Mouse (Mus musculus) ES-E14 (cell line): ENCODE data around the gene Pla2g6.

ENCODE experiments used
- CHD2 ChIP-seq: IDR thresholded peaks from 2 replicates; pipeline ENCODE4 v1.6.1; 2014; ENCODE audit warnings: mild to moderate bottlenecking, low read depth, low read length, inconsistent platforms
- HCFC1 ChIP-seq: IDR thresholded peaks from 2 replicates; pipeline ENCODE4 v1.6.1; 2012; ENCODE audit warnings: low read length, inconsistent platforms, borderline replicate concordance; ENCODE audit not compliant: insufficient read depth
- MAFK ChIP-seq: IDR thresholded peaks from 2 replicates; pipeline ENCODE4 v1.6.1; 2014; ENCODE audit warnings: mild to moderate bottlenecking, low read depth, low read length, inconsistent platforms; ENCODE audit not compliant: insufficient read depth

DNA sequence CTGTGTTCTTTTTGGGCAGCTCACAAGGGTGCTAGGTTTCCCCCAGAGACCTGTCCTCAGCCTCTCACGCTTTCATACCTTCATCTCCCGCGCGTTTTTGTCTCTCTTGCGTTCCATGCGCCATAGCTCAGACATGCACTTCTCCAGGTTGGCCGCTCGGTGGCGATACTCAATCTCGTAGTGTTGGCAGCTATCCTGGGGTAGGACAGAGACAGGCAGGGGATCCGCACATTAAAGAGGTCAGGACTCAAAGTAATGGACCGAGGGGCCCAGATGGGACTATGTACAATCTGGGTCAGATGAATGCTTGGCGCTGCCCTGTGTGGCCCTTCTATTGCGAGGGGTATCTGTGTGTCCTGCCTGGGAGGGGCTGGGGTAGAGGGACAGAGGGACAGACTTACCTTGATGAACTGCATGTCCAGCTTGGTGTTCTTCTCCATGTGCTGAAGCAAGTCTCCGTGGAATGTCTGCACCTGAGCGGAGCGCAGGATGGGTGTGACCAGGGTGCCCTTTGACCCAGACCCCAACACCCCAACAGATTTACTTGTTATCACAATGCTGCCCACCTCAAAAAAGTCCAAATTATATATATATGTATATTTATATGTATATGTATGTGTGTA, 57.0 kb downstream of the Pla2g6 start:
- TF ChIP-seq HCFC1, result no peak
- TF ChIP-seq CHD2, result no peak
- TF ChIP-seq MAFK, result no peak
